Mouse (Mus musculus) hindbrain, embryonic 10.5 days (tissue): ENCODE results near the gene Dlgap3. TPM values are rescaled to one million over a fixed set of nuclear protein-coding genes. Genes with fewer than 3 reads are reported as not detected.
A peak's percentile ranks its signal among the peaks of the same experiment; 100 is the strongest.

Experiments
- DNase-seq: peaks from one replicate; pipeline ENCODE4 v3.0.0-alpha.2; 2017; ENCODE audit warnings: low spot score
- H3K27ac ChIP-seq: fragments of 300-500 bp; sonication (generic); 2 replicates; pipeline ENCODE4 v1.5.1; 2016; ENCODE audit warnings: mild to moderate bottlenecking, moderate library complexity
- H3K27me3 ChIP-seq: fragments of 300-500 bp; sonication (generic); 2 replicates; pipeline ENCODE4 v1.6.1; 2016; ENCODE audit warnings: mild to moderate bottlenecking; ENCODE audit not compliant: poor library complexity, insufficient read depth, severe bottlenecking
- H3K36me3 ChIP-seq: fragments of 300-500 bp; sonication (generic); 2 replicates; pipeline ENCODE4 v1.6.1; 2016; ENCODE audit warnings: mild to moderate bottlenecking, moderate library complexity
- H3K4me1 ChIP-seq: fragments of 300-500 bp; sonication (generic); replicated peaks from 2 replicates; pipeline ENCODE4 v1.6.1; 2016; ENCODE audit warnings: mild to moderate bottlenecking
- H3K4me3 ChIP-seq: fragments of 300-500 bp; sonication (generic); 2 replicates; pipeline ENCODE4 v1.5.1; 2016; ENCODE audit warnings: mild to moderate bottlenecking, moderate library complexity
- H3K9me3 ChIP-seq: fragments of 300-500 bp; sonication (generic); 2 replicates; pipeline ENCODE4 v1.6.1; 2016; ENCODE audit warnings: mild to moderate bottlenecking, moderate library complexity
- WGBS: fragments of 180-500 bp; shearing (Covaris S2); methylation state at CpG from one replicate; pipeline ENCODE4 v1.1.7; 2016; 5-methylcytosine and 5-hydroxymethylcytosine counted together
- polyA plus RNA-seq: library from polyadenylated mRNA; unstranded; fragments of >200 nt; fragmentation: Nextera tagmentation; extraction: Ambion mirVana; gene quantifications from 2 replicates; pipeline ENCODE4 v1.2.1, GENCODE M21; 2016

Gene Dlgap3
- polyA plus RNA-seq, 1 experiment from 2014 or later: 7.9 TPM

DNA sequence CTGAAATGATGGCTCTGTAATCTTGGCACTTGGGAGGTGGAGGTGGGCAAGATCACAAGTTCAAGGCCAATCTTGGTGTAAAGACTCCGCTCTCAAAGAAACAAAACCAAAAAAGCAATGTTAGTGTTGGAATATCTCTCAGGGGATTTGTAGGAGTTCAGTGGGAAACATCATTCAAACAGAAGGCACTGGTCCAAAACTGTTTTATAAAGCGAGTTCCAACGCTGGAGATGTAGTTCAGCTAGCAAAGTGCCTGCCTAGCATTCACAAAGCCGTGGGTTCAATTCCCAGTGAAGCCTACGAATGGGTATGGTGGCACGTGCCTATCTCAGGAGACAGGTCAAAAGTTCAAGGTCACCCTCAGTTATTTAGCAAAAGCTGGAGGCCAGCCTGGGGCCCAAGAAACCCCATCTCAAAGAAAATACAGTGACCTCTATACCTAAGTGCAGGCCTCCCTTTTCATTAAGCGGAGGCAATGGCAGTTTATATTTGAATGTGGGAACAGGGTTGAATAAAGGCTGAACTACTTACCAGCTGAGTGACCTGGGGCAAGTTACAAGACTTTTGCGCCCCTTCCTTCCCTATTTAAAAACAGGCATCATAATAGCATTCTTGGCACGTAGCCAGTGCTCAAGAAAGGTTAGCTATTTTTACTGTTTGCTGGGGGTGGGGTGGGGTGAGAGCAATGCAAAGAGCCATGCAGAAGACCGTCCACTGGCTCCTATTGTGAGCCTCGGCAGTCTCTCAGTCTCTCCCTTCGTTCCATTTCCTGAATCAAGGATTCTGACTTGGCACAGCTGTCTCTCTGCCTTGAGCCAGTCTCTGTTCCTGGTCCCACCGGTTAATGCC is 32.0 kb downstream of the Dlgap3 start:
- no peak for DNase-seq
- Histone ChIP-seq H3K4me3 (no peak overlapping the region), H3K27me3 (peaks cover 4% of the 10 kb centered on the region; the same call in 1 of the 2 replicates), H3K9me3 (no peaks in the 10 kb centered on the region), H3K4me1 (peaks cover 19% of the 10 kb centered on the region), H3K36me3 (no peaks in the 10 kb centered on the region), H3K27ac (no peak overlapping the region)
- 83% methylated on average over 13 of the region's 13 CpGs for WGBS

DNA sequence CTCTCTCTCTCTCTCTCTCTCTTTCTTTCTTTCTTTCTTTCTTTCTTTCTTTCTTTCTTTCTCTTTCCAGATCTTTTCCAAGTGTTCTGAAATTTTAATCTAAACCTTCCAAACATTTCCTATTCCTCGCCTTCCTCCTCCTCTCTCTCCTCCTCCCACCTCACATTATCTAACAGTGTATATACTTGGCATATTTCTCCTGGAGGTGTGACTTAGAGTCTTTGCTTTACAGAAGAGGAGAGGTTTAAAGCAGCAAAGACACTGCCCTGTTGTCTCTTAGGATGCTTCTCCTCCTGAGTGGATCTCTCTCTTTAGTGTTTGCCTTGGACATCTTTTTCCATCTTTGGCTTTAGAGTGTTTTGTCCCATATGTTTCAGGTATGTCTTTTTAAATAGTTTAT is 34.1 kb downstream of the Dlgap3 start:
- Histone ChIP-seq H3K9me3 (no peaks in the 10 kb centered on the region), H3K27ac (no peak overlapping the region), H3K27me3 (peaks cover 4% of the 10 kb centered on the region; the same call in 1 of the 2 replicates), H3K4me1 (peaks cover 19% of the 10 kb centered on the region), H3K36me3 (no peaks in the 10 kb centered on the region), H3K4me3 (no peak overlapping the region)
- DNase-seq: no peak
- 85% methylated on average over 1 of the region's 1 CpGs for WGBS

DNA sequence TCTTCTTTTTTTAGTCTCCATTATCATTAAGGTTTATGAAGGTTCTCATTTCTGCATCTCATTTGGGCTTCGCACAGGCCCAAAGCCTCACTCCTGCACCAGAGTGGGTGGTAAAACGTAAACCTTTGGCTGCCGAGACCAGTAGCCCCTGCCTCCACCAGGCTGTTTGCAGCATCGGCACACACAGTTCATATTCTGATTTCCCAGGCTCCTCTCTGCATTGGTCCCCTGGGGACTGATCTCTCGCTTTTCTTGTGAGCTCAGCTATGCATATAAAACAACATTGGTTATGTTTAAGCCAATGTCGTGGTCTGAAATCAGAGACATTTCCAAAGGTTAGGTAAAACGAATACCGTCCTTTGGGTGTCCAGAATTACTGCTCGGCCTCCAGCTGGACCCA is 42.3 kb downstream of the Dlgap3 start:
- Histone ChIP-seq H3K27ac (no peak overlapping the region), H3K9me3 (no peaks in the 10 kb centered on the region), H3K4me3 (no peak overlapping the region), H3K27me3 (peaks cover 36% of the 10 kb centered on the region), H3K4me1 (peaks cover 10% of the 10 kb centered on the region), H3K36me3 (no peaks in the 10 kb centered on the region)
- DNase-seq: no peak
- 83% methylated on average over 9 of the region's 9 CpGs for WGBS

DNA sequence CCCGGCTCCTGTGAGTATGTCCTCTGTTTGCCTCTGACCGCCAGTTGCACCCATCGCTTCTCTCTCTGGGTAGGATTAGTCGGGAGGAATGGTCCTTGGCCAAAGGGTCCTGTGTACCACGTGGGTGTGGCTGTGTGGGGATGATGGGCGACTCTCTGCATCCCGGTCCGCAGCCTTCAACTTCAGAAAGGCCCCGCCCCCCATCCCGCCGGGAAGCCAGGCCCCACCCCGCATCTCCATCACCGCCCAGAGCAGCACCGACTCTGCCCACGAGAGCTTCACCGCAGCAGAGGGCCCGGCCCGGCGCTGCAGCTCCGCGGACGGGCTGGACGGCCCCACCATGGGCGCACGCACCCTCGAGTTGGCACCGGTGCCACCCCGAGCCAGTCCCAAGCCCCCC is 45.5 kb downstream of the Dlgap3 start:
- no peak for DNase-seq
- Histone ChIP-seq H3K27me3 (peaks cover 40% of the 10 kb centered on the region), H3K9me3 (no peaks in the 10 kb centered on the region), H3K27ac (peak overlapping the region; percentile 50), H3K4me1 (peaks cover 10% of the 10 kb centered on the region), H3K36me3 (no peaks in the 10 kb centered on the region), H3K4me3 (peak overlapping the region; percentile 39)
- 17% methylated on average over 28 of the region's 28 CpGs for WGBS

- no peak overlapping the region for H3K4me3 ChIP-seq
- DNase-seq: no peak
Measured at GRCm38 (mm10) chr4:127215103-127215502, 46.1 kb downstream of the Dlgap3 start.

DNA sequence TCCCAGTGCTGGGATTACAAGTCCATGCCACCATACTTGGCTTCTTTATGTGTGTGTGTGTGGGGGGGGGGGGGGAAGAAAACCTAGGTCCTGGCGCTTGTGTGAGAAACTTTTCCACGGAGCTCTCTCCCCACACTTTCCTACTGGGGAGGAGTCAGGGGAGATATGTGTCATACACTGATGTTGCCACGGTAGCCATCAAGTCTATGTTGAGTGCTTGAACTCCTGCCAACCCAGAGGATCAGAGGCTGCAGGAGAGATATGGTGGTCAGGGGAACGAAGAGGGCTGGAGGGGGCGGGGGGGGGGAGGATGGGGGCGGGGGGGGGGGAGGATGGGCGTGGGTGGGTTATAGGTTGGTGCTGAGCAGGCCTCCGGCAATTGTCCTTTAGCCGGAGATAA is 46.8 kb downstream of the Dlgap3 start:
- WGBS: 62% methylated on average over 8 of the region's 9 CpGs
- Histone ChIP-seq H3K27ac (no peak overlapping the region), H3K27me3 (peaks cover 40% of the 10 kb centered on the region), H3K4me3 (no peak overlapping the region), H3K4me1 (peaks cover 10% of the 10 kb centered on the region), H3K36me3 (no peaks in the 10 kb centered on the region), H3K9me3 (no peaks in the 10 kb centered on the region)
- no peak for DNase-seq

More at GRCm38 (mm10) chr4:127215103-127215502, 46.1 kb downstream of the Dlgap3 start:
- Histone ChIP-seq H3K4me1 (peaks cover 10% of the 10 kb centered on the region), H3K36me3 (no peaks in the 10 kb centered on the region), H3K27me3 (peaks cover 40% of the 10 kb centered on the region), H3K27ac (no peak overlapping the region), H3K9me3 (no peaks in the 10 kb centered on the region)
- WGBS: 57% methylated on average over 11 of the region's 11 CpGs

GRCm38 (mm10) chr4:127216251-127216651 is 47.2 kb downstream of the Dlgap3 start:
- Histone ChIP-seq H3K9me3 (no peaks in the 10 kb centered on the region), H3K27ac (no peak overlapping the region), H3K4me1 (peaks cover 10% of the 10 kb centered on the region), H3K36me3 (no peaks in the 10 kb centered on the region), H3K4me3 (no peak overlapping the region), H3K27me3 (peaks cover 40% of the 10 kb centered on the region)
- WGBS: 79% methylated on average over 4 of the region's 4 CpGs
- DNase-seq: no peak

DNA sequence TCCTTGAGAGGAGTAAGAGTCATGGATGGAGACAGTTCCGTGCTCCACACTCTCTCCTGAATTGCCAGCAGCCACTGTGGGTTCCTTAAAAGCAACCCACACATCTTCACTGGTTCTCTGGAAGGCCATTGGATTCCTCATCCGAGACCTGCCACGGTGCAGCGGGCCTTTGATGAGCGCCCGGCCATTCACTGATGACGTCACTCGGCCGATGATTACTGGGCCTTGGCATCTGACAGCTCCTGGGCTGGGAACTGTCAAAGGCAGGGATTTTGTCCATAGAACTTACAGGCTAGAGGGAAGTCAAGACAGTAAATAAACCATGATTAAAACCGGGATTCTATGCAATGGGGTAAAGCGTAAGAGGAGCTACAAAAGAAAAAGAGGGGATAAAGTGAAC is 48.0 kb downstream of the Dlgap3 start:
- no peak for DNase-seq
- H3K27me3 ChIP-seq: peaks cover 37% of the 10 kb centered on the region
- no peak overlapping the region for H3K4me3 ChIP-seq
- H3K36me3 ChIP-seq: no peaks in the 10 kb centered on the region
- no peak overlapping the region for H3K27ac ChIP-seq
- peaks cover 10% of the 10 kb centered on the region for H3K4me1 ChIP-seq
- WGBS: 64% methylated on average over 11 of the region's 11 CpGs
- H3K9me3 ChIP-seq: peaks cover 2% of the 10 kb centered on the region; the same call in 1 of the 2 replicates

DNA sequence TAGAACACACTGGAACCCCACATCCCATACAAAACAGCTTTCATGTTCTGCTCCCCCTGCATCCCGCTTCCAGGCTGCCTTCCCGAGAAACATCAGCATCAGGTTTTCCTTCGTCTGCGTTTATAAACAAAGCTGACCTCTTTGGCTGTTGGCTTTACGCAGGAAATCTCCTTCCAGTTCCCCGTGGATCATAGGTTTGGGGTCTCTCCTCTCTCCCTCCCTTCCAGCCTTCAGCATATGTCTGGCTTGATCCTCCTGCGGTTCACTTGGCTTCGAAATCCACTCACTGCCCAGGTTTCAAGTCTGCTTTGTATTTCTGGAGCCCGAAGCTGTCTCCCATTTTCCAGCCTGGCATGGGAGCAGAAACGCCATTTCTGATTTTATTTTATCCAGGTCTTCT is 54.3 kb downstream of the Dlgap3 start:
- H3K4me3 ChIP-seq: no peak overlapping the region
- no peak for DNase-seq
- peak overlapping the region; percentile 35; the same call in 1 of the 2 replicates for H3K27ac ChIP-seq
- H3K27me3 ChIP-seq: peaks cover 57% of the 10 kb centered on the region
- H3K4me1 ChIP-seq: peaks cover 54% of the 10 kb centered on the region
- peaks cover 3% of the 10 kb centered on the region; the same call in 1 of the 2 replicates for H3K9me3 ChIP-seq
- 42% methylated on average over 10 of the region's 10 CpGs for WGBS
- no peaks in the 10 kb centered on the region for H3K36me3 ChIP-seq

GRCm38 (mm10) chr4:127223755-127224154 is 54.8 kb downstream of the Dlgap3 start:
- Histone ChIP-seq H3K4me1 (peaks cover 58% of the 10 kb centered on the region), H3K4me3 (no peak overlapping the region), H3K27me3 (peaks cover 60% of the 10 kb centered on the region), H3K27ac (no peak overlapping the region), H3K9me3 (peaks cover 3% of the 10 kb centered on the region; the same call in 1 of the 2 replicates), H3K36me3 (no peaks in the 10 kb centered on the region)
- WGBS: 61% methylated on average over 4 of the region's 4 CpGs
- no peak for DNase-seq

- Histone ChIP-seq H3K9me3 (peaks cover 3% of the 10 kb centered on the region; the same call in 1 of the 2 replicates), H3K36me3 (no peaks in the 10 kb centered on the region), H3K27me3 (peaks cover 66% of the 10 kb centered on the region), H3K4me3 (peak overlapping the region; percentile 37), H3K4me1 (peaks cover 62% of the 10 kb centered on the region), H3K27ac (peak overlapping the region; percentile 75)
- peak; percentile 30 for DNase-seq
- WGBS: 11% methylated on average over 19 of the region's 19 CpGs
Measured at GRCm38 (mm10) chr4:127224444-127225100, 55.6 kb downstream of the Dlgap3 start.

GRCm38 (mm10) chr4:127226067-127226466 is 57.1 kb downstream of the Dlgap3 start:
- Histone ChIP-seq H3K9me3 (peaks cover 3% of the 10 kb centered on the region; the same call in 1 of the 2 replicates), H3K4me1 (peaks cover 62% of the 10 kb centered on the region), H3K4me3 (no peak overlapping the region), H3K27ac (peak overlapping the region; percentile 84), H3K27me3 (peaks cover 66% of the 10 kb centered on the region), H3K36me3 (no peaks in the 10 kb centered on the region)
- 59% methylated on average over 4 of the region's 4 CpGs for WGBS
- DNase-seq: no peak
